Mouse (Mus musculus) CH12.LX (cell line): ENCODE data around the gene Irf8. TPM values are rescaled to one million over a fixed set of nuclear protein-coding genes. Genes with fewer than 3 reads are reported as not detected.

Experiments
- DNase-seq: peaks from one replicate; pipeline ENCODE4 v3.0.0-alpha.2; 2013; ENCODE audit errors: extremely low read depth
- H3K27ac ChIP-seq: 2 replicates; pipeline ENCODE4 v1.5.1; 2012; ENCODE audit warnings: low read depth, mild to moderate bottlenecking, control low read depth, moderate library complexity; ENCODE audit not compliant: insufficient read depth
- H3K27me3 ChIP-seq: replicated peaks from 2 replicates; pipeline ENCODE3; 2012; ENCODE audit warnings: inconsistent platforms
- H3K36me3 ChIP-seq, 2 experiments: replicated peaks in 1 of 2; 2 replicates each; pipeline versions ENCODE3 to v1.6.1; 2012; ENCODE audit warnings: inconsistent platforms in 1 of 2, low read length in 1 of 2, mild to moderate bottlenecking in 1 of 2, mixed read lengths in 1 of 2, moderate library complexity in 1 of 2; ENCODE audit not compliant: control insufficient read depth in 1 of 2, insufficient read depth in 1 of 2
- H3K4me1 ChIP-seq, 2 experiments: 2 replicates each; pipeline ENCODE4 v1.6.1; 2012; ENCODE audit warnings: inconsistent platforms in 1 of 2, moderate library complexity in 1 of 2; ENCODE audit not compliant: insufficient read depth in 2 of 2, control insufficient read depth in 1 of 2
- H3K4me2 ChIP-seq: 2 replicates; pipeline ENCODE4 v1.6.1; 2012; ENCODE audit warnings: low read depth, mild to moderate bottlenecking, control low read depth; ENCODE audit not compliant: poor library complexity, insufficient read depth, severe bottlenecking
- H3K4me3 ChIP-seq, 3 experiments: fragments of 150-350 bp in 1 of 3; sonication (generic) in 1 of 3; replicated peaks in 1 of 3; 2 replicates each; pipeline versions ENCODE3 to v1.5.1; 2011 to 2012; ENCODE audit warnings: low read depth in 2 of 3, low read length in 2 of 3, mild to moderate bottlenecking in 2 of 3, moderate library complexity in 2 of 3, control low read depth in 1 of 3, improper control_type of control experiment in 1 of 3, inconsistent platforms in 1 of 3, mixed read lengths in 1 of 3; ENCODE audit not compliant: poor library complexity in 1 of 3
- H3K79me2 ChIP-seq: replicated peaks from 2 replicates; pipeline ENCODE4 v1.6.1; 2012; ENCODE audit warnings: mild to moderate bottlenecking, moderate library complexity; ENCODE audit not compliant: control insufficient read depth, poor library complexity, insufficient read depth, severe bottlenecking; ENCODE audit errors: extremely low read depth
- H3K9ac ChIP-seq: 2 replicates; pipeline ENCODE4 v1.6.1; 2012; ENCODE audit warnings: low read depth, mild to moderate bottlenecking, control low read depth, moderate library complexity; ENCODE audit not compliant: insufficient read depth
- H3K9me3 ChIP-seq: replicated peaks from 2 replicates; pipeline ENCODE3; 2012; ENCODE audit warnings: low read length, inconsistent platforms, mixed read lengths
- CHD1 ChIP-seq: IDR thresholded peaks from 2 replicates; pipeline ENCODE4 v1.6.1; 2012; ENCODE audit warnings: low read depth, low read length, improper control_type of control experiment, inconsistent platforms
- E2F4 ChIP-seq: IDR thresholded peaks from 2 replicates; pipeline ENCODE4 v1.6.1; 2011; ENCODE audit warnings: low read depth, low read length, improper control_type of control experiment; ENCODE audit not compliant: insufficient replicate concordance
- EP300 ChIP-seq: IDR thresholded peaks from 2 replicates; pipeline ENCODE4 v1.6.1; 2011; ENCODE audit warnings: low read length, improper control_type of control experiment
- GABPA ChIP-seq: IDR thresholded peaks from 2 replicates; pipeline ENCODE4 v1.6.1; 2012; ENCODE audit warnings: low read depth, low read length, improper control_type of control experiment, inconsistent platforms; ENCODE audit not compliant: insufficient replicate concordance
- HCFC1 ChIP-seq: IDR thresholded peaks from 2 replicates; pipeline ENCODE4 v1.6.1; 2012; ENCODE audit warnings: low read depth, mild to moderate bottlenecking, inconsistent platforms, low read length, improper control_type of control experiment
- IRF4 ChIP-seq: IDR thresholded peaks from 2 replicates; pipeline ENCODE4 v1.6.1; 2014; ENCODE audit warnings: low read depth, mild to moderate bottlenecking, inconsistent platforms, low read length, improper control_type of control experiment
- JUN ChIP-seq: IDR thresholded peaks from 2 replicates; pipeline ENCODE4 v1.6.1; 2011; ENCODE audit warnings: low read depth, mild to moderate bottlenecking, low read length, improper control_type of control experiment, moderate library complexity; ENCODE audit not compliant: insufficient read depth
- KAT2A ChIP-seq: IDR thresholded peaks from 2 replicates; pipeline ENCODE4 v1.6.1; 2012; ENCODE audit warnings: low read length, improper control_type of control experiment, inconsistent platforms; ENCODE audit not compliant: insufficient replicate concordance
- MAFK ChIP-seq: IDR thresholded peaks from 2 replicates; pipeline ENCODE4 v1.6.1; 2011; ENCODE audit warnings: low read length, improper control_type of control experiment; ENCODE audit not compliant: insufficient replicate concordance
- MAZ ChIP-seq: IDR thresholded peaks from 2 replicates; pipeline ENCODE4 v1.6.1; 2012; ENCODE audit warnings: low read depth, mild to moderate bottlenecking, inconsistent platforms, low read length, improper control_type of control experiment, moderate library complexity
- MYC ChIP-seq: IDR thresholded peaks from 2 replicates; pipeline ENCODE4 v1.6.1; 2011; ENCODE audit warnings: low read depth, mild to moderate bottlenecking, improper control_type of control experiment, low read length
- NELFE ChIP-seq: IDR thresholded peaks from 2 replicates; pipeline ENCODE4 v1.6.1; 2011; ENCODE audit warnings: low read depth, low read length, improper control_type of control experiment
- NRF1 ChIP-seq: IDR thresholded peaks from 2 replicates; pipeline ENCODE4 v1.6.1; 2014; ENCODE audit warnings: low read depth, mild to moderate bottlenecking, inconsistent platforms, low read length, improper control_type of control experiment, moderate library complexity
- POLR2A ChIP-seq: IDR thresholded peaks from 2 replicates; pipeline ENCODE4 v1.6.1; 2011; ENCODE audit warnings: low read depth, mild to moderate bottlenecking, improper control_type of control experiment, low read length
- POLR2AphosphoS2 ChIP-seq: IDR thresholded peaks from 2 replicates; pipeline ENCODE4 v1.6.1; 2011; ENCODE audit warnings: low read depth, low read length, improper control_type of control experiment
- RAD21 ChIP-seq: IDR thresholded peaks from 2 replicates; pipeline ENCODE4 v1.6.1; 2011; ENCODE audit warnings: low read depth, mild to moderate bottlenecking, low read length, improper control_type of control experiment, moderate library complexity
- RCOR1 ChIP-seq: conservative IDR thresholded peaks from 2 replicates; pipeline ENCODE4 v1.6.1; 2012; ENCODE audit warnings: low read depth, mild to moderate bottlenecking, inconsistent platforms, low read length, improper control_type of control experiment
- SIN3A ChIP-seq: IDR thresholded peaks from 2 replicates; pipeline ENCODE4 v1.6.1; 2012; ENCODE audit warnings: low read length, improper control_type of control experiment, inconsistent platforms
- TBP ChIP-seq: conservative IDR thresholded peaks from 2 replicates; pipeline ENCODE4 v1.6.1; 2011; ENCODE audit warnings: low read depth, low read length, improper control_type of control experiment
- TCF12 ChIP-seq: IDR thresholded peaks from 2 replicates; pipeline ENCODE4 v1.6.1; 2014; ENCODE audit warnings: low read depth, mild to moderate bottlenecking, inconsistent platforms, low read length, improper control_type of control experiment
- USF1 ChIP-seq: IDR thresholded peaks from 2 replicates; pipeline ENCODE4 v1.6.1; 2014; ENCODE audit warnings: low read depth, mild to moderate bottlenecking, inconsistent platforms, low read length, improper control_type of control experiment
- ZC3H11A ChIP-seq: IDR thresholded peaks from 2 replicates; pipeline ENCODE4 v1.6.1; 2012; ENCODE audit warnings: low read depth, mild to moderate bottlenecking, inconsistent platforms, low read length, improper control_type of control experiment
- ZKSCAN1 ChIP-seq: IDR thresholded peaks from 2 replicates; pipeline ENCODE4 v1.6.1; 2012; ENCODE audit warnings: low read depth, inconsistent platforms, low read length, improper control_type of control experiment, borderline replicate concordance
- ZMIZ1 ChIP-seq: IDR thresholded peaks from 2 replicates; pipeline ENCODE4 v1.6.1; 2012; ENCODE audit warnings: low read depth, mild to moderate bottlenecking, inconsistent platforms, low read length, improper control_type of control experiment
- ZNF384 ChIP-seq: IDR thresholded peaks from 2 replicates; pipeline ENCODE4 v1.6.1; 2012; ENCODE audit warnings: low read depth, low read length, improper control_type of control experiment, inconsistent platforms
- dilution Hi-C: fragments of 300-500 bp; cut with MboI; formaldehyde crosslinking; loops from 2 replicates; pipeline ENCODE4 v1.14.3; 2020; ENCODE audit warnings: low sequenced_read_pairs; ENCODE audit not compliant: extremely low pct_unique_long_range_greater_than_20kb, extremely low pct_ligation_motif_present
- in situ Hi-C: fragments of 300-500 bp; cut with MboI; formaldehyde crosslinking; loops from 3 replicates; pipeline ENCODE4 v1.14.3; 2019; ENCODE audit warnings: low sequenced_read_pairs, low pct_ligation_motif_present, low pct_unique_long_range_greater_than_20kb, mixed read lengths
- polyA plus RNA-seq: library from polyadenylated mRNA; unstranded; fragments of >175 nt; gene quantifications from 2 replicates; pipeline ENCODE4 v1.2.1, GENCODE M21; 2012; ENCODE audit warnings: low read depth; ENCODE audit not compliant: insufficient read length
- total RNA-seq, 2 experiments: library from RNA; depleted of rRNA; stranded (reverse); fragments of 300-350 nt in 1 of 2; fragments of >200 nt in 1 of 2; gene quantifications; 2 replicates each; pipeline ENCODE4 v1.2.3; 2012 to 2014

Irf8 gene
- total and polyA plus RNA-seq, 3 experiments: 13.3 to 34.3 (median 17.7) TPM

DNA sequence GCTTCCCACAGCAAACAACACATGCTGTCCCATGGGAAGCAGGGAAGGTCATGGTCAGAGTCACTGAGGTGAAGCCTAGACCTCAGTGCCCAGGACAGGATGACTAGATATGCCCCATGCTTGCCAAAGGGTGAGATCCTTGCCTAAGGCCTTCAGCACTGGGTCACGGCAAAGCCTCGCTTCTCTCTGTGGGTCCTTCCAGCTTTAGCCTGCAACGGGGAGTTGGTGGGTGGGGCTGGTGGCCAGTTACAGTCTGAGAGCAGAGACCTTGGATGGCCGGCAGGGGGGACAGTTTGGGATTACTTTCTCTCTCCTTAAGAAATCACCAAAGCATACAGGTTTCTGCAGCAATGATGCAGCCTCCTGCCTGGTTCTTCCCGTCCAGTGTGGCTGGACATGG, 51.5 kb downstream of the Irf8 start:
- dilution Hi-C loops (no loop called here), in situ Hi-C loops (no loop called here)
- no peaks in the 10 kb centered on the region for H3K9me3 ChIP-seq
- no peak overlapping the region for H3K27ac ChIP-seq
- peaks cover 26% of the 10 kb centered on the region for H3K27me3 ChIP-seq
- no peak for TF ChIP-seq TBP
- no peak for TF ChIP-seq GABPA
- no peak for TF ChIP-seq MYC
- no peak for TF ChIP-seq ZC3H11A
- TF ChIP-seq JUN: no peak
- no peak for TF ChIP-seq HCFC1
- no peak for TF ChIP-seq MAZ
- no peak for TF ChIP-seq TCF12
- TF ChIP-seq MAFK: no peak
- TF ChIP-seq EP300: no peak
- no peak for TF ChIP-seq POLR2A
- no peak for TF ChIP-seq E2F4
- no peak for TF ChIP-seq NRF1
- no peak for TF ChIP-seq RCOR1
- no peak for TF ChIP-seq SIN3A
- no peak for TF ChIP-seq USF1
- no peak for TF ChIP-seq RAD21
- no peak for TF ChIP-seq ZMIZ1
- H3K9ac ChIP-seq: no peak overlapping the region
- DNase-seq: no peak
- no peak overlapping the region for H3K4me2 ChIP-seq
- no peak overlapping the region for H3K4me3 ChIP-seq
- H3K4me1 ChIP-seq: peaks cover 0 to 3% of the 10 kb centered on the region in 2 experiments; a peak in 1 of 4 replicates
- no peaks in the 10 kb centered on the region for H3K79me2 ChIP-seq
- H3K36me3 ChIP-seq: no peaks in the 10 kb centered on the region

DNA sequence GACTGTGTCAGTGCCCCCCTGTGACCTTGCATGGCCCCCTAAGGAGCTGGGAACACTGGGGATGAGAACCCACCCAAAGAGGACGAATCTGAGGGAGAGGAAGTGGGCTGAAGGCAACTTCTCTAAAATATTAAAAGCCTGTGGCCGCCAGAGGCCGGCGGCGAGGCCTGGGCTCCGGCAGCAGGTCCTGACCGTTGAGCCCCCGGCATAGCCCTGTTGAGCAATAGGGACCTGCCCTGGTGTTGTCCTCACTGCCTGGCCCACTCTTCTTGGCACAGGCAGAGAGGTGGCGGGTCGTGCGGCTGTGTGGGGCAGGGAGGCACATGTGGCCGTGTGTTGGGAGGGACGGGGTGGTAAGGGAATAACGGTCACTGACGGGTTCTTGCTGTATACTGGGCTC, 56.6 kb downstream of the Irf8 start:
- no peak overlapping the region for H3K9ac ChIP-seq
- in situ Hi-C loops: loop anchor here (5.0 kb wide), 1 partner anchor 110 kb away; no protein-coding TSS in a partner anchor
- TF ChIP-seq KAT2A (no peak), IRF4 (no peak), HCFC1 (no peak), USF1 (no peak), POLR2AphosphoS2 (no peak), RAD21 (no peak), GABPA (no peak), CHD1 (no peak), ZNF384 (no peak), ZC3H11A (no peak), POLR2A (no peak), TBP (no peak), NELFE (no peak), ZKSCAN1 (no peak)
- TF ChIP-seq, all 38 proteins: peak for 0
- peaks cover 5% of the 10 kb centered on the region for H3K27me3 ChIP-seq
- H3K4me1 ChIP-seq: peaks cover 11 to 28% of the 10 kb centered on the region in 2 experiments
- no peaks in the 10 kb centered on the region for H3K9me3 ChIP-seq
- no peak overlapping the region for H3K4me3 ChIP-seq
- dilution Hi-C loops: no loop called here
- H3K79me2 ChIP-seq: no peaks in the 10 kb centered on the region
- H3K4me2 ChIP-seq: no peak overlapping the region
- H3K27ac ChIP-seq: no peak overlapping the region
- no peak for DNase-seq
- no peaks in the 10 kb centered on the region for H3K36me3 ChIP-seq
